Mouse (Mus musculus): ENCODE measurements around the gene P2ry14.

Gene P2ry14

GRCm38 (mm10) chr3:59153424-59153823 lies at the start of gene P2ry14:
TSS of gene P2ry14 (minus strand) at chr3:59153618.
- DNase-seq, result no peak

GRCm38 (mm10) chr3:59197329-59197948 lies 44.0 kb upstream of the P2ry14 start:
- peak; percentile 44 for DNase-seq

- DNase-seq, result no peak
Measured at GRCm38 (mm10) chr3:59194938-59195337, 41.5 kb upstream of the P2ry14 start, which contains the start of gene Gpr87. TSS of gene Gpr87 (minus strand) at chr3:59195104.

GRCm38 (mm10) chr3:59194099-59194498 lies 40.7 kb upstream of the P2ry14 start:
- DNase-seq, result no peak

GRCm38 (mm10) chr3:59191674-59192073 lies 38.3 kb upstream of the P2ry14 start:
- DNase-seq, result no peak

GRCm38 (mm10) chr3:59187336-59187735 lies 33.9 kb upstream of the P2ry14 start:
- DNase-seq, result no peak

GRCm38 (mm10) chr3:59185662-59186061 lies 32.2 kb upstream of the P2ry14 start:
- no peak for DNase-seq

- no peak for DNase-seq
Measured at GRCm38 (mm10) chr3:59182129-59182528, 28.7 kb upstream of the P2ry14 start.

GRCm38 (mm10) chr3:59181134-59181533 lies 27.7 kb upstream of the P2ry14 start:
- DNase-seq, result peak; percentile 52

GRCm38 (mm10) chr3:59176871-59177270 lies 23.5 kb upstream of the P2ry14 start:
- peak; percentile 92 for DNase-seq

- DNase-seq, result peak; percentile 89
Measured at GRCm38 (mm10) chr3:59175234-59175633, 21.8 kb upstream of the P2ry14 start.

GRCm38 (mm10) chr3:59174426-59175154 lies 21.2 kb upstream of the P2ry14 start:
- DNase-seq, result no peak

- DNase-seq, result no peak
Measured at GRCm38 (mm10) chr3:59169921-59170627, 16.7 kb upstream of the P2ry14 start.

- DNase-seq, result no peak
Measured at GRCm38 (mm10) chr3:59169215-59169614, 15.8 kb upstream of the P2ry14 start.

GRCm38 (mm10) chr3:59168476-59168875 lies 15.1 kb upstream of the P2ry14 start:
- DNase-seq, result no peak

GRCm38 (mm10) chr3:59167417-59168054 lies 14.1 kb upstream of the P2ry14 start:
- DNase-seq, result no peak

GRCm38 (mm10) chr3:59160465-59160864 lies 7.0 kb upstream of the P2ry14 start:
- no peak for DNase-seq

GRCm38 (mm10) chr3:59157048-59157447 lies 3.6 kb upstream of the P2ry14 start:
- no peak for DNase-seq

- DNase-seq, result no peak
Measured at GRCm38 (mm10) chr3:59155404-59155803, 2.0 kb upstream of the P2ry14 start.

- no peak for DNase-seq
Measured at GRCm38 (mm10) chr3:59154888-59155287, 1.5 kb upstream of the P2ry14 start.

GRCm38 (mm10) chr3:59150624-59151023 lies 2.8 kb downstream of the P2ry14 start:
- no peak for DNase-seq

GRCm38 (mm10) chr3:59149646-59150045 lies 3.8 kb downstream of the P2ry14 start:
- no peak for DNase-seq

GRCm38 (mm10) chr3:59145194-59145593 lies 8.2 kb downstream of the P2ry14 start:
- DNase-seq, result no peak
